Mouse (Mus musculus): Measurements from ENCODE around the gene Atl1. TPM values are rescaled to one million over a fixed set of nuclear protein-coding genes. Genes with fewer than 3 reads are reported as not detected.

The Atl1 gene
- 1.9 and 2.1 TPM in 2 replicates for polyA plus RNA-seq (2015; fragmentation: Nextera tagmentation; extraction: Ambion mirVana)

GRCm38 (mm10) chr12:69892371-69893251 lies at the start of gene Atl1, which contains the start of gene Map4k5:
Gene Atl1, plus strand, starts transcription at chr12:69892614.
Gene Map4k5, minus strand, starts transcription at chr12:69893200.

GRCm38 (mm10) chr12:69986786-69987497 lies 94.5 kb downstream of the Atl1 start, which contains the start of gene Sav1:
Gene Sav1, minus strand, starts transcription at chr12:69987002.

Other genes starting within 250 kb of the Atl1 start
- gene Sos2, start 210.8 kb upstream of the Atl1 start, polyA plus RNA-seq (2015; fragmentation: Nextera tagmentation; extraction: Ambion mirVana) = 8.0 and 9.8 TPM in 2 replicates
- gene L2hgdh, start 167.7 kb upstream of the Atl1 start, polyA plus RNA-seq (2015; fragmentation: Nextera tagmentation; extraction: Ambion mirVana) = 9.8 and 10.0 TPM in 2 replicates
- gene Atp5s, start 167.7 kb upstream of the Atl1 start, polyA plus RNA-seq (2015; fragmentation: Nextera tagmentation; extraction: Ambion mirVana) = 27.1 and 29.2 TPM in 2 replicates
- gene Cdkl1, start 101.3 kb upstream of the Atl1 start, polyA plus RNA-seq (2015; fragmentation: Nextera tagmentation; extraction: Ambion mirVana) = 2.8 and 3.5 TPM in 2 replicates
- 24.1 and 25.8 TPM in 2 replicates for gene Map4k5, start 586 bp downstream of the Atl1 start, polyA plus RNA-seq (2015; fragmentation: Nextera tagmentation; extraction: Ambion mirVana)
- 9.4 and 9.6 TPM in 2 replicates for gene Sav1, start 94.4 kb downstream of the Atl1 start, polyA plus RNA-seq (2015; fragmentation: Nextera tagmentation; extraction: Ambion mirVana)
- gene Nin, start 221.1 kb downstream of the Atl1 start, polyA plus RNA-seq (2015; fragmentation: Nextera tagmentation; extraction: Ambion mirVana) = 8.5 and 10.8 TPM in 2 replicates

Data from spleen, postnatal 0 days (tissue).